Mouse (Mus musculus) heart, embryonic 10.5 days (tissue): Measurements from ENCODE around the gene Ildr2. TPM values are rescaled to one million over a fixed set of nuclear protein-coding genes. Genes with fewer than 3 reads are reported as not detected.

Experiments
- DNase-seq: peaks from one replicate; pipeline ENCODE4 v3.0.0-alpha.2; 2017; ENCODE audit warnings: low spot score
- H3K27ac ChIP-seq: fragments of 300-500 bp; sonication (generic); 2 replicates; pipeline ENCODE4 v1.5.1; 2016; ENCODE audit warnings: mild to moderate bottlenecking
- H3K27me3 ChIP-seq: fragments of 300-500 bp; sonication (generic); 2 replicates; pipeline ENCODE4 v1.6.1; 2016; ENCODE audit warnings: mild to moderate bottlenecking; ENCODE audit not compliant: poor library complexity, insufficient read depth, severe bottlenecking
- H3K36me3 ChIP-seq: fragments of 300-500 bp; sonication (generic); 2 replicates; pipeline ENCODE4 v1.6.1; 2016; ENCODE audit warnings: mild to moderate bottlenecking, moderate library complexity
- H3K4me1 ChIP-seq: fragments of 300-500 bp; sonication (generic); 2 replicates; pipeline ENCODE4 v1.6.1; 2016; ENCODE audit warnings: mild to moderate bottlenecking
- H3K4me3 ChIP-seq: fragments of 300-500 bp; sonication (generic); 2 replicates; pipeline ENCODE4 v1.5.1; 2016; ENCODE audit warnings: mild to moderate bottlenecking, moderate library complexity
- H3K9me3 ChIP-seq: fragments of 300-500 bp; sonication (generic); 2 replicates; pipeline ENCODE4 v1.6.1; 2016; ENCODE audit warnings: mild to moderate bottlenecking, moderate library complexity
- WGBS: fragments of 180-500 bp; shearing (Covaris S2); methylation state at CpG from one replicate; pipeline ENCODE4 v1.1.7; 2016; 5-methylcytosine and 5-hydroxymethylcytosine counted together
- polyA plus RNA-seq: library from polyadenylated mRNA; unstranded; fragments of >200 nt; fragmentation: Nextera tagmentation; extraction: Ambion mirVana; gene quantifications from 2 replicates; pipeline ENCODE4 v1.2.1, GENCODE M21; 2016

Ildr2 gene
- polyA plus RNA-seq, 1 experiment from 2014 or later = 1.4 TPM

GRCm38 (mm10) chr1:166360157-166360855, 106.4 kb downstream of the Ildr2 start:
- 28% methylated on average over 14 of the region's 14 CpGs for WGBS
- Histone ChIP-seq H3K36me3 (no peaks in the 10 kb centered on the region), H3K27ac (no peak overlapping the region), H3K9me3 (no peaks in the 10 kb centered on the region), H3K4me3 (no peak overlapping the region), H3K4me1 (no peaks in the 10 kb centered on the region), H3K27me3 (no peaks in the 10 kb centered on the region)
- DNase-seq = peak; percentile 87

- H3K4me3 ChIP-seq = no peak overlapping the region
- WGBS = 84% methylated on average over 5 of the region's 5 CpGs
- no peak for DNase-seq
- H3K4me1 ChIP-seq = no peaks in the 10 kb centered on the region
- no peak overlapping the region for H3K27ac ChIP-seq
- H3K36me3 ChIP-seq = no peaks in the 10 kb centered on the region
- no peaks in the 10 kb centered on the region for H3K9me3 ChIP-seq
- no peaks in the 10 kb centered on the region for H3K27me3 ChIP-seq
These were observed 107.0 kb downstream of the Ildr2 start for GRCm38 (mm10) chr1:166360896-166361295.

- Histone ChIP-seq H3K4me3 (no peak overlapping the region), H3K4me1 (no peaks in the 10 kb centered on the region), H3K9me3 (no peaks in the 10 kb centered on the region), H3K36me3 (no peaks in the 10 kb centered on the region), H3K27me3 (no peaks in the 10 kb centered on the region), H3K27ac (no peak overlapping the region)
- 68% methylated on average over 3 of the region's 3 CpGs for WGBS
- no peak for DNase-seq
These were observed 107.9 kb downstream of the Ildr2 start for GRCm38 (mm10) chr1:166361842-166362241.

GRCm38 (mm10) chr1:166362659-166363058, 108.7 kb downstream of the Ildr2 start:
- H3K4me1 ChIP-seq = no peaks in the 10 kb centered on the region
- WGBS = 74% methylated on average over 3 of the region's 3 CpGs
- DNase-seq = no peak
- H3K36me3 ChIP-seq = no peaks in the 10 kb centered on the region
- H3K27me3 ChIP-seq = no peaks in the 10 kb centered on the region
- no peak overlapping the region for H3K27ac ChIP-seq
- no peak overlapping the region for H3K4me3 ChIP-seq
- H3K9me3 ChIP-seq = no peaks in the 10 kb centered on the region

- H3K27me3 ChIP-seq = no peaks in the 10 kb centered on the region
- DNase-seq = no peak
- no peaks in the 10 kb centered on the region for H3K9me3 ChIP-seq
- no peaks in the 10 kb centered on the region for H3K4me1 ChIP-seq
- H3K27ac ChIP-seq = no peak overlapping the region
- H3K36me3 ChIP-seq = no peaks in the 10 kb centered on the region
- H3K4me3 ChIP-seq = no peak overlapping the region
These were observed 109.2 kb downstream of the Ildr2 start for GRCm38 (mm10) chr1:166363122-166363521.

Other genes with a start within 250 kb of the Ildr2 start
- gene Dusp27, start 126.2 kb upstream of the Ildr2 start, polyA plus RNA-seq = 38.2 and 64.9 TPM in 2 replicates
- gene Gpa33, start 123.9 kb upstream of the Ildr2 start, polyA plus RNA-seq = 0.15 and 0.20 TPM in 2 replicates
- gene Mael, start 15.4 kb upstream of the Ildr2 start, polyA plus RNA-seq = 0.09 and 0.11 TPM in 2 replicates
- 35.6 and 44.5 TPM in 2 replicates for gene Tada1, start 125.0 kb downstream of the Ildr2 start, polyA plus RNA-seq
- 11.9 and 12.7 TPM in 2 replicates for gene Pogk, start 155.7 kb downstream of the Ildr2 start, polyA plus RNA-seq
- not detected in 2 replicates for gene Gm4846, start 243.4 kb downstream of the Ildr2 start, polyA plus RNA-seq